In genomic region chr14:79483611-79484120, GRCm38 (mm10) we compare ENCODE assay signal across 9 mouse cellular contexts. TPM values are rescaled to one million over a fixed set of nuclear protein-coding genes. Genes with fewer than 3 reads are reported as not detected.
DNase-seq lines count a peak whose midpoint lies in the region; ATAC-seq and TF ChIP-seq lines count a peak whose summit lies in the region.
"Had no signal": no experiment of that assay in that cellular context is flagged by ENCODE, and none has a peak within 500 bp of the region (broad histone marks: within the 10 kb centered on the region; RNA-seq: fewer than 3 reads in every experiment).

No protein-coding gene starts in this region.

- intact Hi-C loops in heart, postnatal 36 days (cut with DNase I) = loop anchor here (5.0 kb wide), 2 partner anchors 34 to 91 kb away; partner anchors contain the start of gene Naa16

- DNase-seq in heart, postnatal 36 days = no peak
- DNase-seq in embryonic facial prominence, embryonic 11.5 days (ENCODE audit: low spot score) = peak; percentile 13
- DNase-seq in hindbrain, postnatal 0 days (ENCODE audit: low spot score) = no peak
- DNase-seq in lung, postnatal 14 days = peak; percentile 26
- no peak for DNase-seq in layer of hippocampus, adult 8-10 months (ENCODE audit: low spot score in 2 of 2)
- no peak for DNase-seq in right cerebral cortex, adult 18-20 months
- no peak for DNase-seq in frontal cortex, postnatal 25 days (ENCODE audit: low spot score in 2 of 2)

- H3K4me2 ChIP-seq in heart, embryonic 15.5 days = peak overlapping the region; percentile 68
- H3K4me2 ChIP-seq in embryonic facial prominence, embryonic 11.5 days (ENCODE audit: low read depth, low read length) = no peak overlapping the region
- H3K4me2 ChIP-seq in hindbrain, postnatal 0 days (ENCODE audit: low read depth, low read length) = 0 out of 2 replicates have a peak overlapping the region, but pooled peaks have one; percentile 65

- no peaks in the 10 kb centered on the region for H3K27me3 ChIP-seq in heart, embryonic 15.5 days
- no peaks in the 10 kb centered on the region for H3K27me3 ChIP-seq in embryonic facial prominence, embryonic 11.5 days (ENCODE audit: control insufficient read depth, insufficient read depth, low read length)
- no peaks in the 10 kb centered on the region for H3K27me3 ChIP-seq in hindbrain, postnatal 0 days (ENCODE audit: insufficient read depth, low read length)
- H3K27me3 ChIP-seq: Patski had no signal

- no peak overlapping the region for H3K4me3 ChIP-seq in heart, embryonic 15.5 days
- peak overlapping the region; percentile 3; the same call in 1 of the 2 replicates for H3K4me3 ChIP-seq in embryonic facial prominence, embryonic 11.5 days (ENCODE audit: low read depth, low read length)
- H3K4me3 ChIP-seq in hindbrain, postnatal 0 days (ENCODE audit: low read length) = no peak overlapping the region

- H3K36me3 ChIP-seq in heart, embryonic 15.5 days = no peaks in the 10 kb centered on the region
- H3K36me3 ChIP-seq in embryonic facial prominence, embryonic 11.5 days (replicated peaks; ENCODE audit: control insufficient read depth, insufficient read depth, low read depth, low read length) = no peaks in the 10 kb centered on the region
- no peaks in the 10 kb centered on the region for H3K36me3 ChIP-seq in hindbrain, postnatal 0 days (ENCODE audit: insufficient read depth, low read length)

- H3K27ac ChIP-seq in heart, embryonic 15.5 days = no peak overlapping the region
- H3K27ac ChIP-seq in embryonic facial prominence, embryonic 11.5 days (replicated peaks; ENCODE audit: low read depth, low read length) = no peak overlapping the region
- no peak overlapping the region for H3K27ac ChIP-seq in hindbrain, postnatal 0 days

- H3K4me1 ChIP-seq in heart, embryonic 15.5 days (replicated peaks) = peaks cover 49% of the 10 kb centered on the region
- H3K4me1 ChIP-seq in embryonic facial prominence, embryonic 11.5 days (ENCODE audit: control insufficient read depth, insufficient read depth, low read length) = peaks cover 2% of the 10 kb centered on the region
- peaks cover 24% of the 10 kb centered on the region for H3K4me1 ChIP-seq in hindbrain, postnatal 0 days (ENCODE audit: insufficient read depth, low read length)

- no peak for ATAC-seq in heart, embryonic 15.5 days (replicated peaks; ENCODE audit: insufficient number of reproducible peaks, insufficient read depth, low FRiP score, low read depth)
- ATAC-seq in embryonic facial prominence, embryonic 11.5 days (replicated peaks; ENCODE audit: insufficient number of reproducible peaks, low FRiP score, low TSS enrichment, low read depth) = no peak
- no peak for ATAC-seq in hindbrain, postnatal 0 days
- ATAC-seq: Patski had no signal

- peak overlapping the region; percentile 94; the same call in 1 of the 2 replicates for H3K9ac ChIP-seq in heart, embryonic 15.5 days
- H3K9ac ChIP-seq in embryonic facial prominence, embryonic 11.5 days (replicated peaks; ENCODE audit: low read length) = no peak overlapping the region
- no peak overlapping the region for H3K9ac ChIP-seq in hindbrain, postnatal 0 days (replicated peaks; ENCODE audit: low read length)

- no peaks in the 10 kb centered on the region for H3K9me3 ChIP-seq in heart, embryonic 15.5 days (replicated peaks)
- H3K9me3 ChIP-seq in embryonic facial prominence, embryonic 11.5 days (replicated peaks; ENCODE audit: control insufficient read depth, low read length) = no peaks in the 10 kb centered on the region
- no peaks in the 10 kb centered on the region for H3K9me3 ChIP-seq in hindbrain, postnatal 0 days (ENCODE audit: low read length)

- WGBS in heart, embryonic 15.5 days = 77% methylated on average over 8 of the region's 8 CpGs
- WGBS in embryonic facial prominence, embryonic 11.5 days = 59% methylated on average over 8 of the region's 8 CpGs
- WGBS in hindbrain, postnatal 0 days = 79% methylated on average over 8 of the region's 8 CpGs

- no peak for TF ChIP-seq CTCF in hindbrain, postnatal 0 days (IDR thresholded peaks at IDR 0.05; ENCODE audit: low read depth)

RNA-seq across cellular contexts. Expression of gene Wbp4, which starts 2.3 kb away (rescaled TPM):
- polyA plus RNA-seq in heart, embryonic 15.5 days (2015; fragmentation: Nextera tagmentation; extraction: Ambion mirVana) = 24.0 and 25.7 TPM in 2 replicates
- total RNA-seq in heart, postnatal 36 days (2021) = 10 to 100 TPM; 20.7 to 22.0 TPM
- 62.6 and 69.4 TPM in 2 replicates for polyA plus RNA-seq in embryonic facial prominence, embryonic 11.5 days (2014; fragmentation: Nextera tagmentation; extraction: Ambion mirVana)
- 20.6 and 27.7 TPM in 2 replicates for total RNA-seq in hindbrain, postnatal 0 days (2014; rRNA removed)
- polyA plus RNA-seq in hindbrain, postnatal 0 days (2015; fragmentation: Nextera tagmentation; extraction: Ambion mirVana) = 49.9 and 51.2 TPM in 2 replicates
- 10 to 100 TPM; 47.9 to 53.4 (median 48.8) TPM for total RNA-seq in layer of hippocampus, adult 8-10 months (2022)

RNA-seq across cellular contexts. Expression of gene Elf1, which starts 2.7 kb away (rescaled TPM):
- polyA plus RNA-seq in heart, embryonic 15.5 days (2015; fragmentation: Nextera tagmentation; extraction: Ambion mirVana) = 7.8 and 12.4 TPM in 2 replicates
- 10 to 100 TPM; 13.8 to 17.4 TPM for total RNA-seq in heart, postnatal 36 days (2021)
- 8.3 and 10.1 TPM in 2 replicates for polyA plus RNA-seq in embryonic facial prominence, embryonic 11.5 days (2014; fragmentation: Nextera tagmentation; extraction: Ambion mirVana)
- 4.3 and 6.4 TPM in 2 replicates for total RNA-seq in hindbrain, postnatal 0 days (2014; rRNA removed)
- polyA plus RNA-seq in hindbrain, postnatal 0 days (2015; fragmentation: Nextera tagmentation; extraction: Ambion mirVana) = 3.4 TPM in 2 replicates
- 1 to 10 TPM; 4.2 to 7.9 (median 6.2) TPM for total RNA-seq in layer of hippocampus, adult 8-10 months (2022)

RNA-seq across cellular contexts. Expression of gene Kbtbd6, which starts 32.0 kb away (rescaled TPM):
- polyA plus RNA-seq in heart, embryonic 15.5 days (2015; fragmentation: Nextera tagmentation; extraction: Ambion mirVana) = 1.6 and 2.0 TPM in 2 replicates
- under 1 TPM; 0.16 to 0.17 TPM for total RNA-seq in heart, postnatal 36 days (2021)
- polyA plus RNA-seq in embryonic facial prominence, embryonic 11.5 days (2014; fragmentation: Nextera tagmentation; extraction: Ambion mirVana) = 6.3 and 7.4 TPM in 2 replicates
- total RNA-seq in hindbrain, postnatal 0 days (2014; rRNA removed) = 2.5 and 2.9 TPM in 2 replicates
- polyA plus RNA-seq in hindbrain, postnatal 0 days (2015; fragmentation: Nextera tagmentation; extraction: Ambion mirVana) = 1.1 and 1.8 TPM in 2 replicates
- 1 to 10 TPM in 3 of 4 experiments, under 1 TPM in 1; 0.89 to 1.2 (median 1.1) TPM for total RNA-seq in layer of hippocampus, adult 8-10 months (2022)

RNA-seq across cellular contexts. Expression of gene Kbtbd7, which starts 57.4 kb away (rescaled TPM):
- 7.2 and 8.6 TPM in 2 replicates for polyA plus RNA-seq in heart, embryonic 15.5 days (2015; fragmentation: Nextera tagmentation; extraction: Ambion mirVana)
- total RNA-seq in heart, postnatal 36 days (2021) = 10 to 100 TPM; 10.2 to 10.9 TPM
- polyA plus RNA-seq in embryonic facial prominence, embryonic 11.5 days (2014; fragmentation: Nextera tagmentation; extraction: Ambion mirVana) = 22.0 and 22.8 TPM in 2 replicates
- total RNA-seq in hindbrain, postnatal 0 days (2014; rRNA removed) = 27.0 and 27.8 TPM in 2 replicates
- 10.2 and 10.7 TPM in 2 replicates for polyA plus RNA-seq in hindbrain, postnatal 0 days (2015; fragmentation: Nextera tagmentation; extraction: Ambion mirVana)
- total RNA-seq in layer of hippocampus, adult 8-10 months (2022) = 10 to 100 TPM; 38.4 to 44.3 (median 41.1) TPM

Comparison
In these comparisons a context has a peak if more than half of its experiments do, and no peak if none do; other contexts are left out.
1. DNase-seq: peak in embryonic facial prominence, embryonic 11.5 days (single experiment) and lung, postnatal 14 days (single experiment); none in heart, postnatal 36 days (0 of 2), hindbrain, postnatal 0 days (single experiment), layer of hippocampus, adult 8-10 months (0 of 2), right cerebral cortex, adult 18-20 months (single experiment) and frontal cortex, postnatal 25 days (0 of 2).